Mouse (Mus musculus) erythroblast, embryonic 14.5 days (primary cell): ENCODE results near the gene Bloc1s1.

Experiments
- GATA1 ChIP-seq: IDR thresholded peaks from 2 replicates; pipeline ENCODE4 v1.6.1; 2012; ENCODE audit warnings: low read length, inconsistent platforms, mixed read lengths
- TAL1 ChIP-seq: IDR thresholded peaks from 3 replicates; pipeline ENCODE4 v1.6.1; 2012; ENCODE audit warnings: low read length, inconsistent platforms, mixed read lengths

DNA sequence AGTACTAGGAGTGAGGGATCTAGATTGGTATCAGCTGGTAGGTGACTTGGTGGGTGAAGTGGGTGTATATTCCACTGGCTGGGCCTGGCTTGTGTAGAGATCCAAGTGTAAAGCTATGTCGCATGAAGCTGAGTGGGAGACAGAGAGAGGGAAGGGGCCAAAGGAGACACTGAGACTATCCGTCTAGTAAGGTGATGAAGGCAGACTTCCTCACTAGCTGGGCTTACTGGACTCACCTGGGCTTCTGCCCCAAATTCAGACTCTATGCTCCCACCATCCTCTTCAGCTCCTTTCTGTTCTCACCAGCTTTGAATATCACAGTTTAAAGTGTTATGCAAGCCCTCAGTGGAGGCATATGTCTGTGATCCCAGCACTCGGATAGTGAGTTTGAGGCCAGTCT lies 7.2 kb downstream of the Bloc1s1 start:
- TF ChIP-seq TAL1 (no peak), GATA1 (no peak)
